8 mouse cellular contexts compared by ENCODE assay signal in the genomic region with DNA sequence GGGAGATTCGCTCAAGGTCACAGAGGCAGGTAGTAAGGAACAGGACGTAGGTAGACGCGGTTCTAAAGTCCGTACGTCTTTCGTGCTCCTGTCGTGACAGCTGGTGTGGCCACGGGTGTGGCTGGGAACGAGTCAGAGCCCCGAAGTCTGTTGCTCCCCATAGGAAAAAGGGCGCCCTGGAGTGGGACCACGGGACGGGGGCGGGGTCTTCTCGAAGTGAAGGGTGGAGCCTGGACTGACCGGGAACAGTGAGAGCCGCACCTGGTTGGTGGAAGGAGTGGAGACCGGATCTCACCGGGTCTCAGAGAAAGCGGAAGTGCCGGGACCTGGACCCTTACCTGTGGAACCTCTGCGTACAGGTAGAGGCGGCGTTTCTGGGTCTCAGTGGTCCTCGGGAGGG. TPM values are rescaled to one million over a fixed set of nuclear protein-coding genes. Genes with fewer than 3 reads are reported as not detected.
DNase-seq lines count a peak whose midpoint lies in the region; ATAC-seq and TF ChIP-seq lines count a peak whose summit lies in the region.

No protein-coding gene starts in this region.

- WGBS in heart, embryonic 11.5 days (ENCODE audit: insufficient replicate concordance): 2% methylated on average over 26 of the region's 26 CpGs
- WGBS in hindbrain, embryonic 11.5 days: under 1% methylated on average over 26 of the region's 26 CpGs
- WGBS in limb, embryonic 13.5 days: under 1% methylated on average over 26 of the region's 26 CpGs
- under 1% methylated on average over 26 of the region's 26 CpGs for WGBS in midbrain, embryonic 14.5 days

- no peak for TF ChIP-seq POLR2A in cortical plate, adult 2 months (IDR thresholded peaks at IDR 0.05; ENCODE audit: extremely low read depth, insufficient read depth, low read length)

- peak overlapping the region; percentile 82 for H3K4me2 ChIP-seq in heart, embryonic 11.5 days
- H3K4me2 ChIP-seq in hindbrain, embryonic 11.5 days (replicated peaks; ENCODE audit: low read depth, low read length): peak overlapping the region; percentile 50
- H3K4me2 ChIP-seq in limb, embryonic 13.5 days (replicated peaks): peak overlapping the region; percentile 96
- H3K4me2 ChIP-seq in midbrain, embryonic 14.5 days (ENCODE audit: low read length): peak overlapping the region; percentile 86

- no peak for DNase-seq in heart, adult 8-10 months (ENCODE audit: low spot score)
- no peak for DNase-seq in hindbrain, embryonic 11.5 days (ENCODE audit: low spot score)
- DNase-seq in midbrain, embryonic 14.5 days: peak; percentile 47
- no peak for DNase-seq in right cerebral cortex, postnatal 10 days (ENCODE audit: low spot score in 2 of 2)
- no peak for DNase-seq in frontal cortex, postnatal 10 days (ENCODE audit: low spot score in 2 of 2)

- H3K27ac ChIP-seq in heart, embryonic 11.5 days (ENCODE audit: low read depth, low read length): no peak overlapping the region
- H3K27ac ChIP-seq in cortical plate, adult 2 months (ENCODE audit: insufficient read depth, low read length): no peak overlapping the region
- H3K27ac ChIP-seq in hindbrain, embryonic 11.5 days (ENCODE audit: low read depth, low read length): no peak overlapping the region
- H3K27ac ChIP-seq in limb, embryonic 13.5 days: no peak overlapping the region; the same call in 1 of the 2 replicates
- H3K27ac ChIP-seq in midbrain, embryonic 14.5 days (replicated peaks; ENCODE audit: low read depth, low read length): no peak overlapping the region

- H3K36me3 ChIP-seq in heart, embryonic 11.5 days (ENCODE audit: control insufficient read depth, insufficient read depth, low read length): no peaks in the 10 kb centered on the region
- no peaks in the 10 kb centered on the region for H3K36me3 ChIP-seq in hindbrain, embryonic 11.5 days (ENCODE audit: control insufficient read depth, insufficient read depth, low read length)
- H3K36me3 ChIP-seq in limb, embryonic 13.5 days: no peaks in the 10 kb centered on the region
- no peaks in the 10 kb centered on the region for H3K36me3 ChIP-seq in midbrain, embryonic 14.5 days (ENCODE audit: control insufficient read depth, insufficient read depth, low read length)

- peak; percentile 83 for ATAC-seq in heart, embryonic 11.5 days (replicated peaks; ENCODE audit: insufficient number of reproducible peaks, low FRiP score, low TSS enrichment)
- peak; percentile 70 for ATAC-seq in hindbrain, embryonic 11.5 days (ENCODE audit: low FRiP score)
- peak; percentile 66; the same call in 1 of the 2 replicates for ATAC-seq in limb, embryonic 13.5 days (ENCODE audit: low FRiP score, low read depth)
- peak; percentile 40 for ATAC-seq in midbrain, embryonic 14.5 days (ENCODE audit: low FRiP score, low TSS enrichment)

- no peaks in the 10 kb centered on the region for H3K9me3 ChIP-seq in heart, embryonic 11.5 days (replicated peaks; ENCODE audit: control insufficient read depth, low read length)
- no peaks in the 10 kb centered on the region for H3K9me3 ChIP-seq in hindbrain, embryonic 11.5 days (ENCODE audit: control insufficient read depth, low read length)
- H3K9me3 ChIP-seq in limb, embryonic 13.5 days: no peaks in the 10 kb centered on the region
- H3K9me3 ChIP-seq in midbrain, embryonic 14.5 days (ENCODE audit: control insufficient read depth, low read length): no peaks in the 10 kb centered on the region

- peak overlapping the region; percentile 45 for H3K4me3 ChIP-seq in heart, embryonic 11.5 days (ENCODE audit: low read depth, low read length)
- H3K4me3 ChIP-seq in cortical plate, adult 2 months (ENCODE audit: insufficient read depth, low read length): peak overlapping the region; percentile 2
- peak overlapping the region; percentile 33 for H3K4me3 ChIP-seq in hindbrain, embryonic 11.5 days (ENCODE audit: low read depth, low read length)
- peak overlapping the region; percentile 52 for H3K4me3 ChIP-seq in limb, embryonic 13.5 days
- peak overlapping the region; percentile 40 for H3K4me3 ChIP-seq in midbrain, embryonic 14.5 days (replicated peaks; ENCODE audit: low read depth, low read length)

- peak overlapping the region; percentile 58 for H3K9ac ChIP-seq in heart, embryonic 11.5 days (ENCODE audit: low read depth, low read length)
- H3K9ac ChIP-seq in hindbrain, embryonic 11.5 days (ENCODE audit: low read depth, low read length): no peak overlapping the region
- peak overlapping the region; percentile 58 for H3K9ac ChIP-seq in limb, embryonic 13.5 days
- H3K9ac ChIP-seq in midbrain, embryonic 14.5 days (replicated peaks; ENCODE audit: low read length): peak overlapping the region; percentile 26; the same call in 1 of the 2 replicates

- H3K27me3 ChIP-seq in heart, embryonic 11.5 days (ENCODE audit: control insufficient read depth, insufficient read depth, low read length): peaks cover 2% of the 10 kb centered on the region; the same call in 1 of the 2 replicates
- peaks cover 5% of the 10 kb centered on the region; the same call in 1 of the 2 replicates for H3K27me3 ChIP-seq in hindbrain, embryonic 11.5 days (ENCODE audit: control insufficient read depth, insufficient read depth, low read length)
- H3K27me3 ChIP-seq in limb, embryonic 13.5 days: peaks cover 6% of the 10 kb centered on the region
- peaks cover 13% of the 10 kb centered on the region; the same call in 1 of the 2 replicates for H3K27me3 ChIP-seq in midbrain, embryonic 14.5 days (ENCODE audit: control insufficient read depth, insufficient read depth, low read length)

- TF ChIP-seq CTCF in cortical plate, adult 2 months (IDR thresholded peaks at IDR 0.05; ENCODE audit: extremely low read depth, insufficient read depth, low read length): no peak

- H3K4me1 ChIP-seq in heart, embryonic 11.5 days (ENCODE audit: control insufficient read depth, insufficient read depth, low read length): no peaks in the 10 kb centered on the region
- H3K4me1 ChIP-seq in cortical plate, adult 2 months (ENCODE audit: control insufficient read depth, insufficient read depth, low read length): no peaks in the 10 kb centered on the region
- H3K4me1 ChIP-seq in hindbrain, embryonic 11.5 days (replicated peaks; ENCODE audit: control insufficient read depth, insufficient read depth, low read length): peaks cover 4% of the 10 kb centered on the region; the same call in 1 of the 2 replicates
- peaks cover 5% of the 10 kb centered on the region for H3K4me1 ChIP-seq in limb, embryonic 13.5 days
- H3K4me1 ChIP-seq in midbrain, embryonic 14.5 days (ENCODE audit: control insufficient read depth, insufficient read depth, low read length): peaks cover 9% of the 10 kb centered on the region

RNA-seq across cellular contexts. Expression of gene Lpin3, which starts 7.4 kb away (rescaled TPM):
- polyA plus RNA-seq in heart, embryonic 11.5 days (2014; fragmentation: Nextera tagmentation; extraction: Ambion mirVana): 0.83 and 1.1 TPM in 2 replicates
- 1 to 10 TPM; 3.6 to 6.6 (median 4.9) TPM for total RNA-seq in heart, adult 8-10 months (2022)
- polyA plus RNA-seq in cortical plate, adult 2 months (2012; rRNA removed): 1.1 and 1.3 TPM in 2 replicates
- polyA plus RNA-seq in hindbrain, embryonic 11.5 days (2014; fragmentation: Nextera tagmentation; extraction: Ambion mirVana): 0.22 and 0.24 TPM in 2 replicates
- polyA plus RNA-seq in limb, embryonic 13.5 days (2015; fragmentation: Nextera tagmentation; extraction: Ambion mirVana): 2.4 and 2.9 TPM in 2 replicates
- polyA plus RNA-seq in midbrain, embryonic 14.5 days (2014; fragmentation: Nextera tagmentation; extraction: Ambion mirVana): 0.14 and 0.34 TPM in 2 replicates

RNA-seq across cellular contexts. Expression of gene Zhx3, which starts 15.1 kb away (rescaled TPM):
- polyA plus RNA-seq in heart, embryonic 11.5 days (2014; fragmentation: Nextera tagmentation; extraction: Ambion mirVana): 5.1 and 6.2 TPM in 2 replicates
- 10 to 100 TPM; 32.2 to 35.5 (median 33.1) TPM for total RNA-seq in heart, adult 8-10 months (2022)
- polyA plus RNA-seq in cortical plate, adult 2 months (2012; rRNA removed): 19.8 and 22.3 TPM in 2 replicates
- 9.1 and 11.0 TPM in 2 replicates for polyA plus RNA-seq in hindbrain, embryonic 11.5 days (2014; fragmentation: Nextera tagmentation; extraction: Ambion mirVana)
- polyA plus RNA-seq in limb, embryonic 13.5 days (2015; fragmentation: Nextera tagmentation; extraction: Ambion mirVana): 12.6 and 12.9 TPM in 2 replicates
- polyA plus RNA-seq in midbrain, embryonic 14.5 days (2014; fragmentation: Nextera tagmentation; extraction: Ambion mirVana): 16.9 and 17.9 TPM in 2 replicates

RNA-seq across cellular contexts. Expression of gene Emilin3, which starts 24.3 kb away (rescaled TPM):
- 0.83 and 1.5 TPM in 2 replicates for polyA plus RNA-seq in heart, embryonic 11.5 days (2014; fragmentation: Nextera tagmentation; extraction: Ambion mirVana)
- 1 to 10 TPM in 3 of 4 experiments, under 1 TPM in 1; 0.57 to 3.0 (median 1.9) TPM for total RNA-seq in heart, adult 8-10 months (2022)
- polyA plus RNA-seq in cortical plate, adult 2 months (2012; rRNA removed): 0.10 and 0.21 TPM in 2 replicates
- 0.66 and 1.9 TPM in 2 replicates for polyA plus RNA-seq in hindbrain, embryonic 11.5 days (2014; fragmentation: Nextera tagmentation; extraction: Ambion mirVana)
- 28.3 and 30.2 TPM in 2 replicates for polyA plus RNA-seq in limb, embryonic 13.5 days (2015; fragmentation: Nextera tagmentation; extraction: Ambion mirVana)
- 0.30 and 0.45 TPM in 2 replicates for polyA plus RNA-seq in midbrain, embryonic 14.5 days (2014; fragmentation: Nextera tagmentation; extraction: Ambion mirVana)

Comparison
In these comparisons a context has a peak if more than half of its experiments do, and no peak if none do; other contexts are left out.
1. H3K4me3 ChIP-seq: peak in every context shown above with its lines; median percentile 52 in limb, embryonic 13.5 days; 45 in heart, embryonic 11.5 days; 40 in midbrain, embryonic 14.5 days; 33 in hindbrain, embryonic 11.5 days; 2 in cortical plate, adult 2 months.
2. RNA of gene Emilin3, which starts 24.3 kb away (polyA plus RNA-seq): 28.3 to 30.2 TPM in limb, embryonic 13.5 days; 0.83 to 1.5 TPM in heart, embryonic 11.5 days, 0.66 to 1.9 TPM in hindbrain, embryonic 11.5 days, 0.30 to 0.45 TPM in midbrain, embryonic 14.5 days and 0.10 to 0.21 TPM in cortical plate, adult 2 months; every median in the first group is over 10 times any median in the second.
3. Peak in every context shown above with its lines, with median percentiles within 50 percentile points of each other: ATAC-seq and H3K4me2 ChIP-seq.